Mouse (Mus musculus) CH12.LX (cell line): Measurements from ENCODE around the gene Dctpp1. TPM values are rescaled to one million over a fixed set of nuclear protein-coding genes. Genes with fewer than 3 reads are reported as not detected.

Experiments used
- DNase-seq: peaks from one replicate; pipeline ENCODE4 v3.0.0-alpha.2; 2013; ENCODE audit errors: extremely low read depth
- H3K27ac ChIP-seq: 2 replicates; pipeline ENCODE4 v1.5.1; 2012; ENCODE audit warnings: low read depth, mild to moderate bottlenecking, control low read depth, moderate library complexity; ENCODE audit not compliant: insufficient read depth
- H3K27me3 ChIP-seq: replicated peaks from 2 replicates; pipeline ENCODE3; 2012; ENCODE audit warnings: inconsistent platforms
- H3K36me3 ChIP-seq, 2 experiments: replicated peaks in 1 of 2; 2 replicates each; pipeline versions ENCODE3 to v1.6.1; 2012; ENCODE audit warnings: inconsistent platforms in 1 of 2, low read length in 1 of 2, mild to moderate bottlenecking in 1 of 2, mixed read lengths in 1 of 2, moderate library complexity in 1 of 2; ENCODE audit not compliant: control insufficient read depth in 1 of 2, insufficient read depth in 1 of 2
- H3K4me1 ChIP-seq, 2 experiments: 2 replicates each; pipeline ENCODE4 v1.6.1; 2012; ENCODE audit warnings: inconsistent platforms in 1 of 2, moderate library complexity in 1 of 2; ENCODE audit not compliant: insufficient read depth in 2 of 2, control insufficient read depth in 1 of 2
- H3K4me2 ChIP-seq: 2 replicates; pipeline ENCODE4 v1.6.1; 2012; ENCODE audit warnings: low read depth, mild to moderate bottlenecking, control low read depth; ENCODE audit not compliant: poor library complexity, insufficient read depth, severe bottlenecking
- H3K4me3 ChIP-seq, 3 experiments: fragments of 150-350 bp in 1 of 3; sonication (generic) in 1 of 3; replicated peaks in 1 of 3; 2 replicates each; pipeline versions ENCODE3 to v1.5.1; 2011 to 2012; ENCODE audit warnings: low read depth in 2 of 3, low read length in 2 of 3, mild to moderate bottlenecking in 2 of 3, moderate library complexity in 2 of 3, control low read depth in 1 of 3, improper control_type of control experiment in 1 of 3, inconsistent platforms in 1 of 3, mixed read lengths in 1 of 3; ENCODE audit not compliant: poor library complexity in 1 of 3
- H3K79me2 ChIP-seq: replicated peaks from 2 replicates; pipeline ENCODE4 v1.6.1; 2012; ENCODE audit warnings: mild to moderate bottlenecking, moderate library complexity; ENCODE audit not compliant: control insufficient read depth, poor library complexity, insufficient read depth, severe bottlenecking; ENCODE audit errors: extremely low read depth
- H3K9ac ChIP-seq: 2 replicates; pipeline ENCODE4 v1.6.1; 2012; ENCODE audit warnings: low read depth, mild to moderate bottlenecking, control low read depth, moderate library complexity; ENCODE audit not compliant: insufficient read depth
- H3K9me3 ChIP-seq: replicated peaks from 2 replicates; pipeline ENCODE3; 2012; ENCODE audit warnings: low read length, inconsistent platforms, mixed read lengths
- CTCF ChIP-seq, 2 experiments: IDR thresholded peaks in 1 of 2; conservative IDR thresholded peaks in 1 of 2; 2 replicates each; pipeline ENCODE4 v1.5.1; 2011 to 2012; ENCODE audit warnings: low read depth in 2 of 2, low read length in 2 of 2, improper control_type of control experiment in 1 of 2, inconsistent platforms in 1 of 2, mild to moderate bottlenecking in 1 of 2, moderate library complexity in 1 of 2
- E2F4 ChIP-seq: IDR thresholded peaks from 2 replicates; pipeline ENCODE4 v1.6.1; 2011; ENCODE audit warnings: low read depth, low read length, improper control_type of control experiment; ENCODE audit not compliant: insufficient replicate concordance
- ELF1 ChIP-seq: IDR thresholded peaks from 2 replicates; pipeline ENCODE4 v1.6.1; 2014; ENCODE audit warnings: low read depth, mild to moderate bottlenecking, inconsistent platforms, low read length, improper control_type of control experiment
- EP300 ChIP-seq: IDR thresholded peaks from 2 replicates; pipeline ENCODE4 v1.6.1; 2011; ENCODE audit warnings: low read length, improper control_type of control experiment
- HCFC1 ChIP-seq: IDR thresholded peaks from 2 replicates; pipeline ENCODE4 v1.6.1; 2012; ENCODE audit warnings: low read depth, mild to moderate bottlenecking, inconsistent platforms, low read length, improper control_type of control experiment
- MAZ ChIP-seq: IDR thresholded peaks from 2 replicates; pipeline ENCODE4 v1.6.1; 2012; ENCODE audit warnings: low read depth, mild to moderate bottlenecking, inconsistent platforms, low read length, improper control_type of control experiment, moderate library complexity
- MEF2A ChIP-seq: IDR thresholded peaks from 2 replicates; pipeline ENCODE4 v1.6.1; 2014; ENCODE audit warnings: low read depth, mild to moderate bottlenecking, inconsistent platforms, low read length, improper control_type of control experiment, borderline replicate concordance
- MXI1 ChIP-seq: IDR thresholded peaks from 2 replicates; pipeline ENCODE4 v1.6.1; 2011; ENCODE audit warnings: mild to moderate bottlenecking, low read depth, low read length, improper control_type of control experiment
- NRF1 ChIP-seq: IDR thresholded peaks from 2 replicates; pipeline ENCODE4 v1.6.1; 2014; ENCODE audit warnings: low read depth, mild to moderate bottlenecking, inconsistent platforms, low read length, improper control_type of control experiment, moderate library complexity
- TBP ChIP-seq: conservative IDR thresholded peaks from 2 replicates; pipeline ENCODE4 v1.6.1; 2011; ENCODE audit warnings: low read depth, low read length, improper control_type of control experiment
- UBTF ChIP-seq: IDR thresholded peaks from 2 replicates; pipeline ENCODE4 v1.6.1; 2012; ENCODE audit warnings: low read depth, mild to moderate bottlenecking, inconsistent platforms, low read length, improper control_type of control experiment, moderate library complexity
- ZC3H11A ChIP-seq: IDR thresholded peaks from 2 replicates; pipeline ENCODE4 v1.6.1; 2012; ENCODE audit warnings: low read depth, mild to moderate bottlenecking, inconsistent platforms, low read length, improper control_type of control experiment
- ZMIZ1 ChIP-seq: IDR thresholded peaks from 2 replicates; pipeline ENCODE4 v1.6.1; 2012; ENCODE audit warnings: low read depth, mild to moderate bottlenecking, inconsistent platforms, low read length, improper control_type of control experiment
- dilution Hi-C: fragments of 300-500 bp; cut with MboI; formaldehyde crosslinking; loops from 2 replicates; pipeline ENCODE4 v1.14.3; 2020; ENCODE audit warnings: low sequenced_read_pairs; ENCODE audit not compliant: extremely low pct_unique_long_range_greater_than_20kb, extremely low pct_ligation_motif_present
- in situ Hi-C: fragments of 300-500 bp; cut with MboI; formaldehyde crosslinking; loops from 3 replicates; pipeline ENCODE4 v1.14.3; 2019; ENCODE audit warnings: low sequenced_read_pairs, low pct_ligation_motif_present, low pct_unique_long_range_greater_than_20kb, mixed read lengths
- polyA plus RNA-seq: library from polyadenylated mRNA; unstranded; fragments of >175 nt; gene quantifications from 2 replicates; pipeline ENCODE4 v1.2.1, GENCODE M21; 2012; ENCODE audit warnings: low read depth; ENCODE audit not compliant: insufficient read length
- total RNA-seq, 2 experiments: library from RNA; depleted of rRNA; stranded (reverse); fragments of 300-350 nt in 1 of 2; fragments of >200 nt in 1 of 2; gene quantifications; 2 replicates each; pipeline ENCODE4 v1.2.3; 2012 to 2014

Dctpp1 gene
- total and polyA plus RNA-seq, 3 experiments: 197 to 296 (median 221) TPM

DNA sequence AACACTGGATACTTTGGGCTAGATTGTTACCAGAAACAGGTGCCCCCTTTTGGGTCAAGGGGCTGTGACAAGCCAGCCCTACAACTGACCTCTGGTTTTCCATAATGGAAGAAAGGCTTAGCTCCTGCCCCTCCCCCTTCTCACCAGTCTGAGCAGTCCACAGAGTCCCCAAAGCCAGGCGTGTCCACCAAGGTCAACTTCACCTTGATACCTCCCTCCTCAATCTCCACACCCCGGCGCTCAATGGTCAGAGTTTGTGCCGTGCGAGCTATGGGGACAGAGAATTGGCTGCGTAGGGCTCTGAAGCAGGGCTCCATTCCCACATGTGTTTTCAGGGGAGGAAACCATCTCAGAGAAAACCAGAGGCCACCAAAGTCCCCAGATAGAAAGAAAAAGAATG, 43.0 kb downstream of the Dctpp1 start:
- Histone ChIP-seq H3K27me3 (no peaks in the 10 kb centered on the region), H3K9ac (peak overlapping the region; percentile 62), H3K4me2 (peak overlapping the region; percentile 81), H3K4me1 (peaks cover 19 to 63% of the 10 kb centered on the region in 2 experiments), H3K79me2 (peaks cover 18% of the 10 kb centered on the region), H3K36me3 (peaks cover 26 to 43% of the 10 kb centered on the region in 2 experiments), H3K4me3 (peak overlapping the region; percentile 67 to 80 (median 70)), H3K9me3 (peaks cover 4% of the 10 kb centered on the region), H3K27ac (peak overlapping the region; percentile 75; the same call in 1 of the 2 replicates)
- dilution Hi-C loops (no loop called here), in situ Hi-C loops (no loop called here)
- no peak for DNase-seq
- no peak for TF ChIP-seq E2F4
- TF ChIP-seq UBTF: 0 out of 2 replicates have a peak, but pooled peaks have one; percentile 4

DNA sequence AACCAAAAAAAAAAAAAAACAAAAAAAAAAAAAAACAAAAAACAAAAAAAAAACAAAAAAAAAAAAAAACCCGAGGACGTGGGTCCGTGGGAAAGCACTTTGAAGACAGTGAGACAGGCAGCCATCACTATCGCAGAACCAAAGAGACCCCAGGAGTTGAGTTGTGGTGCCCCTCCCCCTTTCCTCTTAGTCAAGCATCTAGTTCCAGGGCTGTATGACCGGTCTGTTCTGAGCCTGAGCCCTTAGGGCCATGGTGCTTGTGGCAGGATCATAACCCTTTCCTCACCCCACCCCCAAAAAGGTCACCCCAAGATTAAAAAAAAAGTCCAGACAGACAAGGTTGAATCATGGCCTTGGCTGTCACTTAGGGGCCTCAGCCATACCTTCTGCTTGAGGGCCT, 44.2 kb downstream of the Dctpp1 start:
- H3K79me2 ChIP-seq: peaks cover 18% of the 10 kb centered on the region
- in situ Hi-C loops (no loop called here), dilution Hi-C loops (no loop called here)
- no peak overlapping the region for H3K4me3 ChIP-seq
- H3K27ac ChIP-seq: no peak overlapping the region
- TF ChIP-seq ELF1: no peak
- TF ChIP-seq TBP: no peak
- TF ChIP-seq MXI1: no peak
- no peak for TF ChIP-seq ZMIZ1
- TF ChIP-seq CTCF (conservative IDR thresholded peaks at IDR 0.05 in 1 of 2, IDR thresholded peaks at IDR 0.05 in 1 of 2; ENCODE audit: low read depth in 2 of 2, low read length in 2 of 2): no peak
- no peak for TF ChIP-seq NRF1
- no peak for TF ChIP-seq MAZ
- no peak for TF ChIP-seq EP300
- TF ChIP-seq ZC3H11A: no peak
- no peak for TF ChIP-seq MEF2A
- no peak for TF ChIP-seq HCFC1
- peaks cover 19 to 64% of the 10 kb centered on the region in 2 experiments for H3K4me1 ChIP-seq
- no peaks in the 10 kb centered on the region for H3K27me3 ChIP-seq
- H3K9me3 ChIP-seq: no peaks in the 10 kb centered on the region
- H3K4me2 ChIP-seq: peak overlapping the region; percentile 81; the same call in 1 of the 2 replicates
- no peak for DNase-seq
- no peak overlapping the region for H3K9ac ChIP-seq
- H3K36me3 ChIP-seq: peaks cover 26 to 44% of the 10 kb centered on the region in 2 experiments
